Mouse (Mus musculus) inflammation-experienced regulatory T-cells, adult 6 months (primary cell): ENCODE measurements at regions not wholly inside any gene's neighbourhood (a gene's known extent, or its start where the extent isn't known, plus 50 kb on each side); places are given as distances from the start of the nearest gene placed in this dataset.
A peak's percentile ranks its signal among the peaks of the same experiment; 100 is the strongest.

Experiments used
- ATAC-seq: one replicate; pipeline ENCODE4 v1.8.0; 2017

DNA sequence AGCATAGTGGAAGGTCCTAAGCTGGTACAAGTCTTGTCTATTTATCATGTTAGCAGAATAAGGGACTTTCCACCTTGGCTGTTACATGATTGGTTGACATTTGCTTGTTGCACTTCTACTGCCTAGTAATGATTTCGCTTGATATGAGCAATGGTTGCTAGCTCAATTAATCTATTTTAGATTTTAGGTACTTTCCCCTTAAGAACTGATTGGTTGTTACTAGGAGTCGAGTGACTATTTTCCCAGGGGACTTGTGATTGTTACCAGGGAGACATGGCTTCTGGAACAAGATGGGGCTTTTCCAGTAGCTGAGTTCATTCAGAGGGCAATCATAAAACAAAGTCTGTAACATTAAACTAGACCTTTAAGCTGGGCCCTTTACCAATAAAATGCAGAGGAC, 100.9 kb downstream of the Nup35 start:
- ATAC-seq, result peak; percentile 92

DNA sequence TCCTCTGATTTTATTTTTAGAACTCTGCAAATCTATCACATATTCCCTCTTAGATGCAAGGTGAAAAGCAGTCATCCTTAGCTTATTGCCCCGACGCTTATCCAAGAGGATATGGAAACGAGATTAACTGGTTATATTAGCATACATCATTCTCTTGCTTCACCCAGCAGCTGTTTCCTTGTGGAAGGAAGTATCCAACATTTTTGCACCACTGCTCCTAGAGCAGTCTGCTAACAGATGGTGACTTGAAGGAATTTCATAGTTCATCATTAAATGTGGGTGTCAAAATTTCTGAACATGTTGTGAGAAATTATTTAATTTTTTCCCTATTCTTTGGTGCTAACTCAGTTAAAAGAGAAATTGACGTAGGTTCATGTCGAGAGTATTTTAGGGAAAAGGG, 107.0 kb downstream of the Nup35 start:
- ATAC-seq, result no peak

DNA sequence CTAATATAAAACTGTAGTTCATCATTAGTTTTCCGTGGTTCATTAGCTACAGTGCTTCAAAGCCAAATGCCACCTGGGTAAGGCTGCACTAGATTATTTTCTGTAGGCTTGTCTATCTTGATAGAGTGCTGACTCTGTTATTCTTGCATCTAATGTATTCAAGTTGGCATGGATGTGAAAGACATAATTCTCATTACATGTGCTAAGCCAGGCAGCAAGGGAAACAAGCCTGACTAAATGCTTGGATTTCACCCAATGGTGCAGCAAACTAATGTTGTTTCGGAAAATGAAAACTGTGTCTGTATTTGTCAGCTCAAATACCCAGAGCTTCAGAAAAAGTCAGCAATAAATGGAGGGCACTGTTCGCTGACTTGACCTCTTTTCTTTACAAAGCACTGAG, 114.3 kb downstream of the Nup35 start:
- no peak for ATAC-seq

DNA sequence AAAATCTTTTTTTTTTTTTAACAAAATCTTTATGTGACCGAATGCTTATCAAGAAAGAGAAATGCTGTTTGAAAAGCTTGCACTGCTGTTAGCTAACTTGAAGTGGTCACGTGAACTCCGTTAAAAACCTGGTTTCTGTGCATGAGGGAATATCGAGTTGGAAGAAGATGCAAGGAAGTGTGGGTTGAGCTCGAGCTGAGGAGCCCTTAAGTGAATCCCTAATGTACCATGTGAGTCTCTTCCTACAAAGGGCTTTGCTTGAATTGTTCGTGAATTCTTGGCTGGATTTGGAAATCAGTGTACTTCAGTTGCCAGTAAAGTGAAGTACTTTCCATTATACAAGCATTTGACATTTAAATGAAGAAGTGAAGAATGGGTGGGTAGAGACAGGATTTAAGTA, 129.7 kb downstream of the Nup35 start:
- no peak for ATAC-seq

DNA sequence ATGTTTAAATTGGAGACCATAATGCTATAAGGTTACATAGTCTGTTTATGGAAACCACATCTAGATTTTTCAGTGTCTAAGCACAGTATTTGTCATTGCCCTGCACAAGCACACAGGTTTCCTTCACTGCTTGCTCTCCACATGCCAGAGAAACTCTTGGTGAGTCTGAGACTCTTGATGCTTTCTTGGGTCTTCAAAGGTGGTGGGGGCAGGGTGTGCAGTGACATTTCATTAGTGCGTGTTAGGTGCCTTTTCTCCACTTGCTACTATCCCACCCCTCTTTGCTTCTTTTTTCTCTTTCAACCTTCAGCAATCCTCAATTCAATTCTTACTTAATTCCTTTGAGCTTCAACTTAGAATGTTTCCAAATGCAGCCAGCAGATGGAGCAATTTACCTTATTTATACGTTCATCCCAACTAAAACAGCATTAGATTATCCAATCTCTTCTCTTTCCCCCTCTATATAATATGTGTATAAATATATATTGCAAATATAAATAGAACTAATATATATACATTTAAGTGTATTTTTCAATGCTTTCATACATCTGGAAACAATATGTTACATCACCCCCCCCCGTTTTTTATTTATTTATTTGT, 145.1 kb downstream of the Nup35 start:
- ATAC-seq, result peak; percentile 48

DNA sequence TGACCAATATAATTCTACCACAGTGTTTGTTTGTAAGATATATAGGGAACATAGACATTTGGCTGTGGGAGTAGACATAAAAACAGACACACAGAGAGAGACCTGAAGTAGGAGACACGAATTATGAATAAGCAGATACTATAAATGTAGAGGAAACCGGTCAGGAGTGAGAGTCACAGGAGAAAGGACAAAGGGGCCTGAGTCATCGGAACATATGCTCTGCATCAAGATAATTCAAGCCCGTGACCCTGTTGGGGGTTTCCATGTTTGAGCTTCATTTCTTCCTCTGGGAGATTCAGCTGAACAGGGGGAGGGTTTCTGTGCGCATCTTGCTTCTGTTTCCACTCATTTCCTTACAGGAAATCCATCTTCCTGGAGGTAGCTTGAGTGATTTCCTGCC, 154.1 kb downstream of the Nup35 start:
- ATAC-seq, result no peak

DNA sequence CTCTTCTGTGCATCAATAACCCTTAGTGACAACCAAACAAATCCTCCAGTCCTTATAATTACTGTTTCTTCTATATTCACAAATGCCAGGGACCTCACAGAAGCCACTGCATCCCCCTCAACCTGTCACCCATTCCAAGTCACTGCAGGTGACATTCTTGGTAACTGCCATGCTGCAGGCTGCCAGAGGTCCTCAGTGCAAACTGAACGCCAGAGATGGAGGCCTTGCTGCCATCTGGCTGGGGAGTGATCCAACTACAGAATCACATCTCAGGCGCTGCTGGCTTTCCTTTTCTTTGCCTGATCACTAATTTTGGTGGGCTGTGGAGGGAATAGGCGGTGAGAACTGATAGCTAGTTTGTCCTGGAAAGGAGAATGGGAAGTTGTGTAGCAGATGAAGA, 155.4 kb downstream of the Nup35 start:
- no peak for ATAC-seq

DNA sequence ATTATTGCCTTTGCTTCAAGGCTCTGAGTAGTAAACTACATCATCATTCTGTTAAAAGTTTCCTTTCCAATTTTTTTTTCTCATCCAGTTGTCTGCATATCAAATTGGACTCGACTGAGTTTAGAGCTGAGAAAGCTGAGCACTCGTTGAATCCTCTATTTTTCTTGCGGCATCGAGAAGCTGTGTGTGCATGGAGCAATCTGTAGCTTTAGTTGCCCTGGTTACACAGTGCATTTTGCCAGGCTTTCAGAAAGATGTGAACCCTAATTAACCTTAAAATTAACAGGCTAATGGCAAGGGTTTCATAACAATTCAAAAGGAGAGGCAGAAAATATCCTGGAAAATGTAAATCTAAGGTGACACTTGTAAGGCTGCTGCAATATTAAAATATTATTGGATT, 169.3 kb downstream of the Nup35 start:
- ATAC-seq, result no peak

DNA sequence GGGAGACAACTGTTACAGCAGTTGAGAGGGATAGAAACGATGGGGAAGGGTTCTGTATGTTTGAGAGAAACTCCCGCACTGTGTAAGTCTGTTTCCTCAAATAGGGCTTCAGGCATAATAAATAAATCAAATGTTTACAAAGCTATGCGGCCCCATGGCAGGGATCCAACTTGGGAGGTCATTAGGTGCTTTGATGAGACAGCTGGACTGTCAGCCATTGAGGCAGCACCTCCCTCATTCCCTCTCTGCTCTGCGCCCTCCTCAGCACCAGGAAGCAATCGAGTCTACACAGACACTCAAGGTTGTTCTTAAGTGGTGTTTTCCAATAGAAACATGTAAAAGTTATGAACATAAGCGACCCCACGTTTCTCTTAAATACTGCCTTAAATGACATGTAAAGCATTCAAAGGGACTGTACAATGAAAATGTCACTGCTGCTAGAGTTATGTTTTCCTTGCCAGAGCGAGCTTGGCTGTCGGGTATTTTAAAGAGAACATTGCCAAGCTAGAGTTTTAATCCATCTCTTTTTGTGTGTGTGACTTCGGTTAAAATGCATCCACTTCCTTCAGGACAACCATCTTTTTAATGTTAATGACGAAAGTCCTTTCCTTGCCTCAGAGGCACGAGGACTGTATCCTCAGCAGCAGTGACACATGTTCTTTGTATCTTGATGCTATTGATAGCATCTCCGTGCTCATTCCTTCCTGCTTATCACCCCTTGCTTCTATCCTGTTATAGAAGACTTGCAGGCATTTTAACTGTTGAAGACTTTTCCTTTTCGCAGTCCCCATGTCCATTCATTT, 176.5 kb downstream of the Nup35 start:
- no peak for ATAC-seq

DNA sequence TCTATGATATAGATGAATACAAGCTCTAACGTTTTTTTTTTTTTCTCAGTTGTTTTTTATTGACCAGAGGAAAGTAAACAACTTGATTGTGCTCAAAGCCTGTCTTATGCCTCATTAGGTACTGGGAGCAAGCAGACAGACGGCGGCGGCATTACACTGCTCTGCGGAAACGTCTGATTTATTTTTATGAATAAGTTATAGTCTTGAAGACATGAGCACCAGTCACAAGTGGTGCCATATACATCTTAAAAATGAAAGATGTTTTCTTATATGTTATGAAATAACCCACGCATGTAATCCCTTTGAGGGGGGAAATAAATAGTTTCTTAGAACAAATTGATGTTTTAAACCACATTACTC, 177.1 kb downstream of the Nup35 start:
- no peak for ATAC-seq

DNA sequence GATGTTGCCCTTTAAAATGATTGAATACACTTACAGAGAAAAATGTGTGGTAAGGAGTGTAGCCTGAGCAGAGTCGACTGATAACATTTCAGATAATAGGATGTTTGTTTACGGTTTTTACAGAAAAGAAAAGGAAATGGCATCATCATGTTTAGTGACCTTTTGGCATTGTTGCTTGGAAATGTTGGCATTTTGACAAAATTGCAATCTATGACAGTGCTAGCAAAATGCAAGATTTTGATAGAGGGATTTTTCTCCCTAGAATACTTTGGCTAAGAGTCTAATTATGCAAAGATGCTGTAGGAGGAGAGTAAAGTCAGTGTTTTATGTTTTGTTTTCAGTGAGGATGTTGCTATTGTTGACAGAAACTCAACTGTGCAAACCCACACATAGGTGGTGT, 202.2 kb downstream of the Nup35 start:
- ATAC-seq, result no peak

DNA sequence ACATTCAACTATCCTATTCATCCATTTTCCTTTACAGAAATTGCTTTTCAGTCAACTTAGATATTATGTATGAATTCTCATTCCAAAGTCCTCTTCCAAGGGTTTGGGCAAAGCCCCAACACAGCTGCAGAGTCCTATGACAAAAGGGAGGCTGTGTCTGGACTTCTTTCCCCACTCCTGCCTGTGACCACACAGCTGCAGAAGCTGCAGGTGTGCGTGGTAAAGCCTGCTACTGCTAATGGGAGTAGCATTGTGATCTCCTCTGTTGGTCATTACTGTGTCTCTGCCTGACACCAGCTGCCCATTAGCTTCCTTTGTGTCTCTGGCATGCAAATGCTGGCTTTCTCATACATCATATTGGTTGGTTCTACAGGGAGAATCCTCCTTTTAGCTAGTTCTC, 234.0 kb downstream of the Nup35 start:
- ATAC-seq, result no peak

DNA sequence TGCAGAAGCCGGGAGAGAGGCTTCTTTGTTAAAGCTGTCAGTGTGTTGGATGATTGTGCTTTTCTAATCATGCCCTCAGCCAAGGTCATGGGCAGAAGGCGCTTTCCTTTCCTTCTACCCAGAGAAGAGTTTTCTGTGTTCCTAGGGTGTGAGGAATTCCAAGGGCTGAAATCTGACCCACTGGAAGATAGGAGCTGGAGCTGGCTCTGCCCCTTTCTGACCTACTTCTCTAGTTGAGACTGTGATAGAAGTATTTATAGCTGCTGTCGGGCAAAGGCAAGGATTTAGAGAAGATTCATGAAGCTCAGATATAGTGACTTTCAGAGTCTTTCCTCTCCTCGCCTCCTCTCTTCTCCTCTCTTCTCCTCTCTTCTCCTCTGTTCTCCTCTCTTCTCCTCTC, 238.2 kb downstream of the Nup35 start:
- no peak for ATAC-seq

DNA sequence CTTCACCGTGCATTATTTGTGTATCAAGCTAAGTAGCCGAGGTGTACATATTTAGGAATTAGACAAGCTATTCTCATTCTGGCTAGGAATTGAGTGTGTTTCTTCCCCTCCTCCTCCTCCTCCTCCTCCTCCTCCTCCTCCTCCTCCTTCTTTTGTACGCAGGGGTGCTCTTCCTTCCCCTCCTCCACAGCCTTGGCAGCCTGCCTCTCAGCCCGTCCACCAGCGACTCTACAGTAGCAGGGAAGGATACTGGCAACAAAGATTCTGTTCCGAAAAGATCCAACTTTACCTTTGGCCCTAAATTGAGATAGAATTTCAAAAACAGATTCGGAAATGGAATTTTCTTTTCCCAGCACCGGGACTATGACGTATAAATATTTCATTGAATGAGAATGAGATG, 253.0 kb downstream of the Nup35 start:
- no peak for ATAC-seq

DNA sequence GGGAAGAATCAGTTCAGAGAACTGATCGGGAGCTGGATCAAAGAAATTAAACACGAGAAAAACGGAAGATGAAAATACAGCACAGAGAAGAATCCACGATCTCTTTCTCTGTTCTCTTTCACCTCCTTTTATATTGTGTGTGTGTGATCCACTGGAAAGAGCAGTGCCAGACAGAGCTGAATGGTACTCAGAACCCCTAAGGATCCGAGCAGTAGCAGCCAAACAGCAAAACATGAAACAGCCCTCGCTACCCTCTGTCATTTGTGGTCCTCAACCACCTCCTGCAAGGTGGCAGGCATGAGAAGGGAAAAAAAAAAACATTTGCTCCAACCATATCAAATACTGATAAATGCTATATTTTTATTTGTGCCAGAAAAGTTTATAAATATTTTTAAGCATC, 253.4 kb downstream of the Nup35 start:
- ATAC-seq, result no peak

DNA sequence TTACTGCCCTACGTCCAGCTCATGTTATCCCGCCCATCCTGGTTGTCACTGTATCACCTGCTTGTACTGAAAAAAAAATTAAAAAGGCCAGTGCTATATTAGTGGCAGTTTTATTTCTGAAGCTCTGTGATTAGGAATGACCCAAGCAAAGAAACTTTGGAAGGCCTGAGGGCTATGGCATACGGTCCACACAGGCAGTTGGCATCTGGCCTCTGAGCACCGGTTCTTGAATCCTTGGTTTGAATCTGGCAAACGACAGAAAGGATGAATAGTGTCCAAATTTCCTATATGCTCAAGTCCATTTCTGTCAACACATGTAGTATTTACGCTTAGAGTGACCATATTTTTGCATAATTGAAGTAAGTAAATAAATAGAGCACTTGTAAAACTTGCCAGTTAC, 254.3 kb downstream of the Nup35 start:
- ATAC-seq, result no peak

DNA sequence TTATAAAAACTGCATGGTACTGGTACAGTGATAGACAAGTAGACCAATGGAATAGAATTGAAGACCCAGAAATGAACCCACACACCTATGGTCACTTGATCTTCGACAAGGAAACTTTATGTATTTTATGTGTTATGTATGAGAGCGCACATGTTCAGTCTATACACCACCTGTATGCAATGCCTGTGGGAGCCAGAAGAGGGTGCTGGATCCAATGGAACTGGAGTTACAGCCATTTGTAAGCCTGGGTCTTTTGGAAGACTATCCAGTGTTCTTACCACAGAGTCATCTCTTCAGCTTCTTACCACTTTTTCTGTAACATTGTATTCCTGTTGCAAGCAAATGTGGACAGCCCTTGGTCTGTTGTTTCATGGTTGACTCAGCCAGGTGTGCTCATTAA, 261.4 kb downstream of the Nup35 start:
- no peak for ATAC-seq

DNA sequence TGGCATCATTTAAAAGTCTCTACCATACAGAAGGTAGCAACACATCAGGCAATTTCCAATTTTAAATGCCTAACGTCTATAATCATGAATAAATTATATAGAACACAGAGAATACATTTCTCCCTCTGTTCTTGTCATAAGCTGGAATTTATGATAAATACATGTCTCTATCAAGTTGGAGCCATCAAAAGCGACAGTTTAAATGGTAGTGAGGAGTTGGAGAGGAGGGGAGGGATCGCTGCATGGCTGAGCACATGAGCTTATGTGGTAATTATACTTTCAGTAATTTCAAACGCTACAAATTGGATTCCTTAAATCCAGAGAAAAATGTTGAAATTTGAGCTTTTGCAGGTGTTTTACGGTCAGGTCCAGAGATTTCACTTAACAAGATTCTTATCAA, 267.2 kb downstream of the Nup35 start:
- no peak for ATAC-seq

DNA sequence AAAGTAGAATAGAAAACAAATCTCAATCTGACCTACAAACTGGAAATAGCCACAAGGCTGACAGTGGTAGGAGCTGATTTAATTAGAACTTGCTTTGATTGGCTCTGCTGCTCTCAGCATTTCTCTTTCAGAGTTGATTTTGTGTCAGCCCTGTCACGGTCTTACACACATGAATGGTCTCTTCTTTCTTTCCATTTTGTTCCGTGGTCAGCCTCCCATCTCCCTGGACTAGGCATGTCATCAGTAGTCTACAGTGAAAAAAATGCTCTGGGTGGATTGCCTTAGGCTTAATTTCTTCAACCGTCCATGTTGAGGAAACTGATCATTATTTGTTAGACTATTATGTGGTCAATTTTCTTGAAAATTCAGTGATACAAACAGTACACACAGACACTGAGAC, 285.0 kb downstream of the Nup35 start:
- ATAC-seq, result no peak

DNA sequence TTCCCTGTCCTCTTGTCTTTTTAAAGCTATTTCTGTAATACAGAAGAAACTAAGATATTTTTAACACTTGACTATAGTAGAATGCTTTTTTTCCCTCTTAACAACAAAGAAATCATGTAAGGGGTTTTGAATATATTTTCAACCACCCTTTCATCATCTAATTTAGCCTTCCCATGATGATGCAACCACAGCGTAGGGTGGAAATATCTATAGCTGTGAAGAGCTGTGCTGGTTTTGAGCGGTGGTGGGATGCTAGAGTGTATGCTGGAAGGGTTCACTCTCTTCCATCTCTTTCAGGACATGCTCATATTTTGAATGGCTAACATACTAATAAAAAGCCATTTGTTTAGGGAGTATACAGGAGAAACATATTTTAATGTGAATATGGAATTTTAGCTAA, 296.4 kb downstream of the Nup35 start:
- no peak for ATAC-seq

DNA sequence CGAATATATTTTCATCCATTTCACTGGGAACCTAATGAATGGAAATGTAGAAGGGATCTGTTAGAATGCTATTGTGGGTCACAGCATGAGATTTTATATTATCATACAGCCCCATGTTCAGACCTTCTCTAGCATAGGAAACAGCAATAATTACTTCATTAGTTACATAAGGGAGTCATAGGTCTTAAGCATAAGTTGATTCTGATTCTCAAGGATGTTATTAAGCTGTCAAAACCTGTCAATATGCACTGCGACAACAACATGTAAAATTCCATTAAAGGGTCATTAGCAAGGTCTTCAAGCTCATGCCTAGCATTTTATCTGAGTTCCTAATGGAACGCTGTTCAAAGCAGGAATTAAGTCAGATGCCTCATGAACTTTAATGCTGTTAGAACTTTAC, 328.5 kb downstream of the Nup35 start:
- ATAC-seq, result no peak

DNA sequence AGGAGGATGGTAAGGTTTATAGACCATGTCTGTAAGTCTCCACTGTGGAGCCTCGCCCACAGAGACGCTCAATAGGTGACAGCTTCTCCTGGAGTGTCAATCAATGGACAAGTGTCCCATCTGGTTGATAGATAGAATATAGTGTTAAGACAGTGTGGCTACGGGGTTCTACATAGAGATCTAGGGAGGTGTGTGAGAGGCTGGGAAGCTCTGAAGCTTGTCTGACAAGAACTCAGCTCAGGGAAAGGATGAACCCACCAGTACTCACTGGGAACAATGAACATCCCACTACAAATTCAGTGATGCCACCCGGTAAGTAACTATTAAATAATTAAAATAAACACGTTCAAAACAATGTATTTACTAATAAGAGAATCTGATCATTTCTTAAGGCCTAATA, 349.7 kb downstream of the Nup35 start:
- no peak for ATAC-seq

DNA sequence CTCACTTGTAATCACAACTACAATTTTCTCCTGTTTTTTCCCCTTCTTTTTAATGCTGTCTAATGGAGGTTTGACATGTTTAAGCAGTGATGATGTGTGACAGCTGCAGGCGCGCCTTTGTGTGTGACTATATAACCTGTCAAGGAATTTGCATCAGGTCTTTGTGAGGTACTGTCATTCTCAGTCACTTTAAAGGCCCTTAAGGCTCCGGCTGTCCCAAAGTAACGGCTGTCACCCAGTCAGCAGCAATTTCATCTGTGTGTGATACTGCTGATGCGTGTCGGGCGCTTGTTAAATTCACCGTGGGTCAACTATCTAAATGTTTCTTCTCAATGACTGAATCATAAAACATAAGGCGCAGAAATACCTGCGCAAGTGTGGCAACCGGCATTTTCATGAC, 350.2 kb downstream of the Nup35 start:
- ATAC-seq, result no peak

DNA sequence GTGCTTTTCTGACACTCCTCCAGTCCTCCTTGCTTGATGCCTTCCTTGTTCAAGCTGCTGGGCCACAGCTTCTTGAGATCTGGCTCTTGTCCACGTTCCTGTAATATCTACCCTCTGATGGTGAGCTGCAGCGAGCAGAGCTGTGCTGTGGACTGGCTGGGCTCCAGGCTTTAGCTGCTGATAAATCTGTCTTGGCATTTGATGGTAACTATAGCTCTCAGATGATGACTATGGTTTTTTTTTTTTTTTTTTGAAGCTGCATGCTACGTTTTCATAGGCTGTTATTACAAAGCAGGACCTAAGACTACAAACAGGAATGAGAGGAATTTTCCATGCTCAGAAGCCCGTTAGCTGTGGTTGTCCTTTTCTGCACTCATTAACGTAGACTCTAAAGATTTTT, 352.3 kb downstream of the Nup35 start:
- no peak for ATAC-seq

DNA sequence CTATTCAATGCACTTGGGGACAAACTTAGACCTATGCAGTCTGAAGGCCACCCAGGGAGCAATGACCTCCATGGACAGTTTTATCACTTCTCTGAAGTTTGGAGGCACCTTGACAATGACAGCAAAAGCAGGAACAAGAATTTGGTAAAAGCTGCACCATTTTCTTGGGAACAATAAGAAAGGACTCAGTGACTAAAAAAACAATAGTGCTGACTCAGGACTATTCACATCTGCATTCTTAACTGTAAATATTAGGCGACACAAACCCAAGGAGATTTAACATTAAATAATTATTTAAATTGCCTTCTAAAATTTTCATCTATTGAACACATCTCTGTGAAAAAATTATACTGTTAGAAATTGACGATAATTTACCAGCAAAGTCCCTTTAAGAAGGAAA, 356.2 kb downstream of the Nup35 start:
- no peak for ATAC-seq
